Mouse (Mus musculus): ENCODE data around the gene Pard3b.

- no peak for TF ChIP-seq CTCF (IDR thresholded peaks at IDR 0.05; ENCODE audit: low read depth, low read length)
- TF ChIP-seq POLR2A (IDR thresholded peaks at IDR 0.05; ENCODE audit: extremely low read depth, insufficient read depth, low read length) = no peak
Measured at GRCm38 (mm10) chr1:62532426-62533126, 894.0 kb downstream of the Pard3b start.

Measured in liver, adult 2 months (tissue).